Mouse (Mus musculus): ENCODE results near the gene Mas1. TPM values are rescaled to one million over a fixed set of nuclear protein-coding genes. Genes with fewer than 3 reads are reported as not detected.

Mas1 gene
- polyA plus RNA-seq, 1 experiment from 2014 or later = 0.81 TPM

- 95% methylated on average over 6 of the region's 6 CpGs for WGBS
- Histone ChIP-seq H3K4me1 (ENCODE audit: control insufficient read depth, insufficient read depth, low read length) (peaks cover 2% of the 10 kb centered on the region; the same call in 1 of the 2 replicates), H3K36me3 (ENCODE audit: control insufficient read depth, insufficient read depth, low read length) (no peaks in the 10 kb centered on the region), H3K9ac (ENCODE audit: low read length) (no peak overlapping the region), H3K4me2 (ENCODE audit: low read depth, severe bottlenecking) (no peak overlapping the region), H3K4me3 (ENCODE audit: low read depth, low read length) (no peak overlapping the region), H3K27ac (replicated peaks; ENCODE audit: low read depth, low read length) (no peak overlapping the region), H3K27me3 (ENCODE audit: control insufficient read depth, insufficient read depth, low read length) (no peaks in the 10 kb centered on the region), H3K9me3 (ENCODE audit: control insufficient read depth, low read length) (no peaks in the 10 kb centered on the region)
- DNase-seq (ENCODE audit: low spot score) (no peak), ATAC-seq (ENCODE audit: insufficient number of reproducible peaks, low FRiP score, low TSS enrichment, low read depth) (no peak)
Observed at GRCm38 (mm10) chr17:12808851-12809250, 59.1 kb downstream of the Mas1 start.

GRCm38 (mm10) chr17:12804584-12805445 is 63.1 kb downstream of the Mas1 start:
- Histone ChIP-seq H3K4me3 (ENCODE audit: low read depth, low read length) (no peak overlapping the region), H3K9me3 (ENCODE audit: control insufficient read depth, low read length) (no peaks in the 10 kb centered on the region), H3K9ac (ENCODE audit: low read length) (no peak overlapping the region), H3K4me2 (ENCODE audit: low read depth, severe bottlenecking) (no peak overlapping the region), H3K4me1 (ENCODE audit: control insufficient read depth, insufficient read depth, low read length) (peaks cover 4% of the 10 kb centered on the region; the same call in 1 of the 2 replicates), H3K27ac (replicated peaks; ENCODE audit: low read depth, low read length) (0 out of 2 replicates have a peak overlapping the region, but pooled peaks have one; percentile 14), H3K36me3 (ENCODE audit: control insufficient read depth, insufficient read depth, low read length) (no peaks in the 10 kb centered on the region), H3K27me3 (ENCODE audit: control insufficient read depth, insufficient read depth, low read length) (no peaks in the 10 kb centered on the region)
- no peak for DNase-seq (ENCODE audit: low spot score)
- no peak for ATAC-seq (ENCODE audit: insufficient number of reproducible peaks, low FRiP score, low TSS enrichment, low read depth)

GRCm38 (mm10) chr17:12801861-12802540 is 65.9 kb downstream of the Mas1 start:
- peaks cover 4% of the 10 kb centered on the region; the same call in 1 of the 2 replicates for H3K4me1 ChIP-seq (ENCODE audit: control insufficient read depth, insufficient read depth, low read length)
- no peak overlapping the region for H3K27ac ChIP-seq (replicated peaks; ENCODE audit: low read depth, low read length)
- H3K27me3 ChIP-seq (ENCODE audit: control insufficient read depth, insufficient read depth, low read length) = no peaks in the 10 kb centered on the region
- no peak overlapping the region for H3K4me2 ChIP-seq (ENCODE audit: low read depth, severe bottlenecking)
- WGBS = 33% methylated on average over 9 of the region's 9 CpGs
- no peak overlapping the region for H3K4me3 ChIP-seq (ENCODE audit: low read depth, low read length)
- DNase-seq (ENCODE audit: low spot score) (no peak), ATAC-seq (ENCODE audit: insufficient number of reproducible peaks, low FRiP score, low TSS enrichment, low read depth) (no peak)
- no peak overlapping the region for H3K9ac ChIP-seq (ENCODE audit: low read length)
- no peaks in the 10 kb centered on the region for H3K36me3 ChIP-seq (ENCODE audit: control insufficient read depth, insufficient read depth, low read length)
- no peaks in the 10 kb centered on the region for H3K9me3 ChIP-seq (ENCODE audit: control insufficient read depth, low read length)

GRCm38 (mm10) chr17:12799368-12800275 is 68.3 kb downstream of the Mas1 start:
- WGBS = 90% methylated on average over 12 of the region's 12 CpGs
- Histone ChIP-seq H3K4me3 (ENCODE audit: low read depth, low read length) (no peak overlapping the region), H3K27ac (replicated peaks; ENCODE audit: low read depth, low read length) (no peak overlapping the region), H3K36me3 (ENCODE audit: control insufficient read depth, insufficient read depth, low read length) (no peaks in the 10 kb centered on the region), H3K27me3 (ENCODE audit: control insufficient read depth, insufficient read depth, low read length) (no peaks in the 10 kb centered on the region), H3K4me2 (ENCODE audit: low read depth, severe bottlenecking) (no peak overlapping the region), H3K9ac (ENCODE audit: low read length) (no peak overlapping the region), H3K9me3 (ENCODE audit: control insufficient read depth, low read length) (no peaks in the 10 kb centered on the region), H3K4me1 (ENCODE audit: control insufficient read depth, insufficient read depth, low read length) (peaks cover 4% of the 10 kb centered on the region; the same call in 1 of the 2 replicates)
- ATAC-seq (ENCODE audit: insufficient number of reproducible peaks, low FRiP score, low TSS enrichment, low read depth) = no peak
- DNase-seq (ENCODE audit: low spot score) = no peak

- no peak overlapping the region for H3K9ac ChIP-seq (ENCODE audit: low read length)
- no peaks in the 10 kb centered on the region for H3K36me3 ChIP-seq (ENCODE audit: control insufficient read depth, insufficient read depth, low read length)
- DNase-seq (ENCODE audit: low spot score) (no peak), ATAC-seq (ENCODE audit: insufficient number of reproducible peaks, low FRiP score, low TSS enrichment, low read depth) (no peak)
- H3K9me3 ChIP-seq (ENCODE audit: control insufficient read depth, low read length) = no peaks in the 10 kb centered on the region
- no peak overlapping the region for H3K27ac ChIP-seq (replicated peaks; ENCODE audit: low read depth, low read length)
- peaks cover 10% of the 10 kb centered on the region for H3K4me1 ChIP-seq (ENCODE audit: control insufficient read depth, insufficient read depth, low read length)
- H3K4me3 ChIP-seq (ENCODE audit: low read depth, low read length) = no peak overlapping the region
- 93% methylated on average over 3 of the region's 3 CpGs for WGBS
- H3K27me3 ChIP-seq (ENCODE audit: control insufficient read depth, insufficient read depth, low read length) = no peaks in the 10 kb centered on the region
- no peak overlapping the region for H3K4me2 ChIP-seq (ENCODE audit: low read depth, severe bottlenecking)
Observed at GRCm38 (mm10) chr17:12798571-12798970, 69.4 kb downstream of the Mas1 start.

GRCm38 (mm10) chr17:12797427-12798029 is 70.4 kb downstream of the Mas1 start:
- WGBS = 78% methylated on average over 3 of the region's 3 CpGs
- Histone ChIP-seq H3K27me3 (ENCODE audit: control insufficient read depth, insufficient read depth, low read length) (no peaks in the 10 kb centered on the region), H3K9ac (ENCODE audit: low read length) (no peak overlapping the region), H3K36me3 (ENCODE audit: control insufficient read depth, insufficient read depth, low read length) (no peaks in the 10 kb centered on the region), H3K4me3 (ENCODE audit: low read depth, low read length) (no peak overlapping the region), H3K4me2 (ENCODE audit: low read depth, severe bottlenecking) (no peak overlapping the region), H3K9me3 (ENCODE audit: control insufficient read depth, low read length) (no peaks in the 10 kb centered on the region), H3K27ac (replicated peaks; ENCODE audit: low read depth, low read length) (no peak overlapping the region), H3K4me1 (ENCODE audit: control insufficient read depth, insufficient read depth, low read length) (peaks cover 13% of the 10 kb centered on the region)
- no peak for ATAC-seq (ENCODE audit: insufficient number of reproducible peaks, low FRiP score, low TSS enrichment, low read depth)
- no peak for DNase-seq (ENCODE audit: low spot score)

GRCm38 (mm10) chr17:12796633-12797032 is 71.3 kb downstream of the Mas1 start:
- H3K27ac ChIP-seq (replicated peaks; ENCODE audit: low read depth, low read length) = no peak overlapping the region
- no peak overlapping the region for H3K4me2 ChIP-seq (ENCODE audit: low read depth, severe bottlenecking)
- 88% methylated on average over 3 of the region's 3 CpGs for WGBS
- DNase-seq (ENCODE audit: low spot score) (no peak), ATAC-seq (ENCODE audit: insufficient number of reproducible peaks, low FRiP score, low TSS enrichment, low read depth) (no peak)
- H3K4me3 ChIP-seq (ENCODE audit: low read depth, low read length) = no peak overlapping the region
- no peaks in the 10 kb centered on the region for H3K27me3 ChIP-seq (ENCODE audit: control insufficient read depth, insufficient read depth, low read length)
- H3K4me1 ChIP-seq (ENCODE audit: control insufficient read depth, insufficient read depth, low read length) = peaks cover 11% of the 10 kb centered on the region
- H3K9me3 ChIP-seq (ENCODE audit: control insufficient read depth, low read length) = no peaks in the 10 kb centered on the region
- no peaks in the 10 kb centered on the region for H3K36me3 ChIP-seq (ENCODE audit: control insufficient read depth, insufficient read depth, low read length)
- H3K9ac ChIP-seq (ENCODE audit: low read length) = no peak overlapping the region
